Comparison of ENCODE assay signal across 8 mouse cellular contexts in the genomic region with DNA sequence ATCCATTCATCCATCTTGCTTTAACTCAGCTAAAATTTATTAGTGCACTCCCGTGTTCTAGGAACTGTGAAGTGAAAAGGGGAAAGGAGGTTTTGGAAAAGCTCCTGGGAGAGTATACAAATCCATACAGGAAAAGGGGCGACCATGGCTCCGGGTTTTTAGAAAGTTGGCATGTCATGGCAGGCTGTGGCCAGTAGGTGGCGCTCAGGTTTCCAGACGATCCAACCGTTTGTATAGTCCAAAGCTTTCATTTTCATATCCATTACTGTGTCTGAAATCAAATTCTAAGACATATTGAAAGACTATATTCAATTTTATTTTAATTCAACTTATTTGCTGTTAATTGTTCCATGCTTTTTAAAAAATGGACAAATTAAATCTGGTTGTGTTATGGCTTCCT. TPM values are rescaled to one million over a fixed set of nuclear protein-coding genes. Genes with fewer than 3 reads are reported as not detected.
DNase-seq lines count a peak whose midpoint lies in the region; ATAC-seq and TF ChIP-seq lines count a peak whose summit lies in the region.

No protein-coding gene starts in this region.

- no peak overlapping the region for H3K4me3 ChIP-seq in heart, adult 2 months
- H3K4me3 ChIP-seq in midbrain, embryonic 14.5 days (replicated peaks; ENCODE audit: low read depth, low read length): no peak overlapping the region

- no peaks in the 10 kb centered on the region for H3K79me2 ChIP-seq in heart, adult 2 months (replicated peaks; ENCODE audit: control insufficient read depth, insufficient read depth, low read length)

- peak; percentile 99; the same call in 1 of the 2 replicates for TF ChIP-seq CTCF in heart, adult 2 months (IDR thresholded peaks at IDR 0.05)

- H3K27ac ChIP-seq in heart, adult 2 months: no peak overlapping the region
- no peak overlapping the region for H3K27ac ChIP-seq in midbrain, embryonic 14.5 days (replicated peaks; ENCODE audit: low read depth, low read length)

- TF ChIP-seq POLR2A in heart, adult 2 months (IDR thresholded peaks at IDR 0.05; ENCODE audit: insufficient read depth, low read depth, low read length): no peak

- peaks cover 3% of the 10 kb centered on the region for H3K4me1 ChIP-seq in heart, adult 2 months (ENCODE audit: control insufficient read depth, insufficient read depth, low read length)
- H3K4me1 ChIP-seq in midbrain, embryonic 14.5 days (ENCODE audit: control insufficient read depth, insufficient read depth, low read length): peaks cover 11% of the 10 kb centered on the region

- intact Hi-C loops in heart, adult 2 months (cut with DNase I): loop anchor here (1.0 to 2.0 kb wide), 2 partner anchors 173 to 227 kb away; no protein-coding TSS in a partner anchor

- no peak overlapping the region for H3K4me2 ChIP-seq in midbrain, embryonic 14.5 days (ENCODE audit: low read length)

- 0 out of 2 replicates have a peak, but pooled peaks have one; percentile 20 for TF ChIP-seq EP300 in heart, adult 2 months (IDR thresholded peaks at IDR 0.05; ENCODE audit: insufficient read depth, low read depth, low read length)

- no peaks in the 10 kb centered on the region for H3K27me3 ChIP-seq in heart, adult 2 months (ENCODE audit: control insufficient read depth, insufficient read depth, low read length)
- peaks cover 3% of the 10 kb centered on the region; the same call in 1 of the 2 replicates for H3K27me3 ChIP-seq in midbrain, embryonic 14.5 days (ENCODE audit: control insufficient read depth, insufficient read depth, low read length)

- 3% methylated on average over 6 of the region's 6 CpGs for WGBS in heart, adult 2 months
- WGBS in midbrain, embryonic 14.5 days: under 1% methylated on average over 6 of the region's 6 CpGs

- H3K36me3 ChIP-seq in heart, adult 2 months (ENCODE audit: control insufficient read depth, insufficient read depth, low read length): no peaks in the 10 kb centered on the region
- H3K36me3 ChIP-seq in midbrain, embryonic 14.5 days (ENCODE audit: control insufficient read depth, insufficient read depth, low read length): no peaks in the 10 kb centered on the region

- no peaks in the 10 kb centered on the region for H3K9me3 ChIP-seq in midbrain, embryonic 14.5 days (ENCODE audit: control insufficient read depth, low read length)

- no peak overlapping the region for H3K9ac ChIP-seq in heart, adult 2 months (ENCODE audit: low read depth, low read length)
- H3K9ac ChIP-seq in midbrain, embryonic 14.5 days (replicated peaks; ENCODE audit: low read length): no peak overlapping the region

- ATAC-seq in midbrain, embryonic 14.5 days (ENCODE audit: low FRiP score, low TSS enrichment): 0 out of 2 replicates have a peak, but pooled peaks have one; percentile 28

- DNase-seq in heart, adult 2 months: peak; percentile 48 to 77
- no peak for DNase-seq in heart, adult 11 months
- DNase-seq in adrenal gland, adult 18-20 months (ENCODE audit: low spot score in 2 of 2): peak; percentile 60 to 66
- DNase-seq in embryo, embryonic 11 days: peak; percentile 71
- peak; percentile 82 for DNase-seq in heart, postnatal 4 days
- peak; percentile 45 for DNase-seq in left cerebral cortex, adult 11 months (ENCODE audit: low spot score)
- peak; percentile 88 for DNase-seq in midbrain, embryonic 14.5 days
- DNase-seq in spleen, postnatal 10 days (ENCODE audit: low spot score in 2 of 2): peak; percentile 67 to 80

RNA-seq across cellular contexts. Expression of gene E2f8, which starts 12.8 kb away (rescaled TPM):
- total RNA-seq in heart, adult 2 months (2021): 1 to 10 TPM; 1.3 to 1.6 TPM
- polyA plus RNA-seq in heart, adult 2 months (2012; rRNA removed): 0.23 and 0.31 TPM in 2 replicates
- under 1 TPM; 0.45 to 0.53 TPM for total RNA-seq in adrenal gland, adult 18-20 months (2021)
- 10 to 100 TPM; 17.6 to 18.5 TPM for total RNA-seq in heart, postnatal 4 days (2021)
- 1.1 and 2.9 TPM in 2 replicates for polyA plus RNA-seq in midbrain, embryonic 14.5 days (2014; fragmentation: Nextera tagmentation; extraction: Ambion mirVana)

RNA-seq across cellular contexts. Expression of gene Nav2, which starts 14.4 kb away (rescaled TPM):
- total RNA-seq in heart, adult 2 months (2021): 10 to 100 TPM; 34.4 to 49.9 TPM
- polyA plus RNA-seq in heart, adult 2 months (2012; rRNA removed): 20.4 and 24.2 TPM in 2 replicates
- 1 to 10 TPM; 6.1 to 7.5 TPM for total RNA-seq in adrenal gland, adult 18-20 months (2021)
- 100 to 1,000 TPM; 106 to 112 TPM for total RNA-seq in heart, postnatal 4 days (2021)
- 22.5 and 23.3 TPM in 2 replicates for polyA plus RNA-seq in midbrain, embryonic 14.5 days (2014; fragmentation: Nextera tagmentation; extraction: Ambion mirVana)

RNA-seq across cellular contexts. Expression of gene Csrp3, which starts 46.3 kb away (rescaled TPM):
- total RNA-seq in heart, adult 2 months (2021): 1,000 to 10,000 TPM; 1,931 to 2,301 TPM
- polyA plus RNA-seq in heart, adult 2 months (2012; rRNA removed): 773 and 781 TPM in 2 replicates
- total RNA-seq in adrenal gland, adult 18-20 months (2021): under 1 TPM in 1 of 2 experiments, not detected in 1; 0.38 TPM
- total RNA-seq in heart, postnatal 4 days (2021): 1,000 to 10,000 TPM; 1,381 to 1,460 TPM
- 0.43 and 0.50 TPM in 2 replicates for polyA plus RNA-seq in midbrain, embryonic 14.5 days (2014; fragmentation: Nextera tagmentation; extraction: Ambion mirVana)

Comparison
In these comparisons a context has a peak if more than half of its experiments do, and no peak if none do; other contexts are left out.
1. RNA of gene E2f8, which starts 12.8 kb away (total RNA-seq): 17.6 to 18.5 TPM in heart, postnatal 4 days; 1.3 to 1.6 TPM in heart, adult 2 months and 0.45 to 0.53 TPM in adrenal gland, adult 18-20 months; every median in the first group is over 4 times any median in the second.
2. RNA of gene Nav2, which starts 14.4 kb away (total RNA-seq): 106 to 112 TPM in heart, postnatal 4 days and 34.4 to 49.9 TPM in heart, adult 2 months; 6.1 to 7.5 TPM in adrenal gland, adult 18-20 months; every median in the first group is over 4 times any median in the second.
3. RNA of gene Csrp3, which starts 46.3 kb away (total RNA-seq): 1,931 to 2,301 TPM in heart, adult 2 months and 1,381 to 1,460 TPM in heart, postnatal 4 days; 0.38 TPM in adrenal gland, adult 18-20 months; every median in the first group is over 100 times any median in the second.